Mouse (Mus musculus) kidney, embryonic 15.5 days (tissue): ENCODE data around the gene Ptprd. TPM values are rescaled to one million over a fixed set of nuclear protein-coding genes. Genes with fewer than 3 reads are reported as not detected.

Source experiments
- ATAC-seq: fragments of 200-750 bp; cut with Nextera tagmentation; replicated peaks from 2 replicates; pipeline ENCODE4 v1.8.0; 2017; ENCODE audit warnings: moderate TSS enrichment; ENCODE audit not compliant: low FRiP score
- H3K27ac ChIP-seq: fragments of 300-500 bp; sonication (generic); 2 replicates; pipeline ENCODE4 v1.5.1; 2015; ENCODE audit warnings: mild to moderate bottlenecking, inconsistent platforms
- H3K27me3 ChIP-seq: fragments of 300-500 bp; sonication (generic); 2 replicates; pipeline ENCODE4 v1.6.1; 2015; ENCODE audit warnings: inconsistent platforms
- H3K36me3 ChIP-seq: fragments of 300-500 bp; sonication (generic); 2 replicates; pipeline ENCODE4 v1.6.1; 2015; ENCODE audit warnings: inconsistent platforms
- H3K4me1 ChIP-seq: fragments of 300-500 bp; sonication (generic); 2 replicates; pipeline ENCODE4 v1.6.1; 2015; ENCODE audit warnings: inconsistent platforms
- H3K4me2 ChIP-seq: fragments of 300-500 bp; sonication (generic); 2 replicates; pipeline ENCODE4 v1.6.1; 2015; ENCODE audit warnings: moderate library complexity, mild to moderate bottlenecking, inconsistent platforms
- H3K4me3 ChIP-seq: fragments of 300-500 bp; sonication (generic); replicated peaks from 2 replicates; pipeline ENCODE4 v1.5.1; 2015; ENCODE audit warnings: mild to moderate bottlenecking, inconsistent platforms
- H3K9ac ChIP-seq: fragments of 300-500 bp; sonication (generic); 2 replicates; pipeline ENCODE4 v1.6.1; 2015; ENCODE audit warnings: mild to moderate bottlenecking, inconsistent platforms
- H3K9me3 ChIP-seq: fragments of 300-500 bp; sonication (generic); replicated peaks from 2 replicates; pipeline ENCODE4 v1.6.1; 2016; ENCODE audit warnings: inconsistent platforms
- WGBS: fragments of 180-500 bp; shearing (Covaris S2); methylation state at CpG from one replicate; pipeline ENCODE4 v1.1.7; 2015; ENCODE audit warnings: mixed read lengths; 5-methylcytosine and 5-hydroxymethylcytosine counted together
- polyA plus RNA-seq: library from polyadenylated mRNA; unstranded; fragments of >200 nt; fragmentation: Nextera tagmentation; extraction: Ambion mirVana; gene quantifications from 2 replicates; pipeline ENCODE4 v1.2.1, GENCODE M21; 2015

The Ptprd gene
- polyA plus RNA-seq, 1 experiment from 2014 or later: 21.6 TPM

DNA sequence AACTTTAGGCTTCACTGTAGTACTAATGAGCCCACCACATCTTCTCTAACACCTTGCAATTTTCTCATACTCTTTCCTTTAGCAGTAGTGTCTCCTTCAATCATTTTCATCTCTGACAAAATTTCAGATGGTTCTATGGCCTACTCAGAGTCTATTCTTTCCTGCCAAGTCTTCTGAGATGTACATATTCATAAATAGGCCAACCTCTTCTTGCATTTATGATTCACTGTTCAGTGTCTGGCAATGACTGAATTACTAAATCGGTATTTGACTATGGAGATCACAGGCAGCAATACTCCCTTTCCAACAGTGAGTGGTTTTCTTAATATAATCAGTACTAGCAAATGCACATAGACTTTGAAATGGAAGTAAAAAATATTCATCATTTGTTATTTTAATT, 928.3 kb downstream of the Ptprd start:
- Histone ChIP-seq H3K36me3 (no peaks in the 10 kb centered on the region), H3K4me2 (no peak overlapping the region), H3K27ac (no peak overlapping the region), H3K4me3 (no peak overlapping the region), H3K4me1 (no peaks in the 10 kb centered on the region), H3K9ac (no peak overlapping the region), H3K27me3 (no peaks in the 10 kb centered on the region), H3K9me3 (no peaks in the 10 kb centered on the region)
- no peak for ATAC-seq
- 90% methylated on average over 1 of the region's 1 CpGs for WGBS

GRCm38 (mm10) chr4:77277913-77278312, 933.8 kb downstream of the Ptprd start:
- Histone ChIP-seq H3K4me1 (no peaks in the 10 kb centered on the region), H3K4me2 (no peak overlapping the region), H3K27me3 (no peaks in the 10 kb centered on the region), H3K4me3 (no peak overlapping the region), H3K27ac (no peak overlapping the region), H3K9ac (no peak overlapping the region), H3K9me3 (no peaks in the 10 kb centered on the region), H3K36me3 (no peaks in the 10 kb centered on the region)
- ATAC-seq: no peak
- WGBS: 86% methylated on average over 4 of the region's 4 CpGs

DNA sequence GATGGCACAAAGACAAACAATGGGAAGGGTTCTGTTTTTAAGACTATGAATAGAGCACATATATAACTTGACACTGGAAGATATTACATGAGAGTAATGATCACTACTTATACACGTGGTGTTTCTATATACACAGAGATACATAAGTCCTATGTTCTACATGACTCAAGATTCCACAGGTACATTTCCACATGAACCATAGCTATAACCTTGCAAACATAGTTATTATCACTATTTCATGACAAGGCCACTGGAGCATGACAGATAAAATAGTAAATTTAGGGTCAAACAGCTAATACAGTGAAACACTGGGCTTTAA, 951.8 kb downstream of the Ptprd start:
- Histone ChIP-seq H3K36me3 (no peaks in the 10 kb centered on the region), H3K27ac (no peak overlapping the region), H3K9me3 (no peaks in the 10 kb centered on the region), H3K4me3 (no peak overlapping the region), H3K9ac (no peak overlapping the region), H3K4me2 (no peak overlapping the region), H3K4me1 (0 out of 2 replicates have a peak, but pooled peaks cover 5% of the 10 kb centered on the region), H3K27me3 (no peaks in the 10 kb centered on the region)
- ATAC-seq: no peak
- 70% methylated on average over 1 of the region's 1 CpGs for WGBS

DNA sequence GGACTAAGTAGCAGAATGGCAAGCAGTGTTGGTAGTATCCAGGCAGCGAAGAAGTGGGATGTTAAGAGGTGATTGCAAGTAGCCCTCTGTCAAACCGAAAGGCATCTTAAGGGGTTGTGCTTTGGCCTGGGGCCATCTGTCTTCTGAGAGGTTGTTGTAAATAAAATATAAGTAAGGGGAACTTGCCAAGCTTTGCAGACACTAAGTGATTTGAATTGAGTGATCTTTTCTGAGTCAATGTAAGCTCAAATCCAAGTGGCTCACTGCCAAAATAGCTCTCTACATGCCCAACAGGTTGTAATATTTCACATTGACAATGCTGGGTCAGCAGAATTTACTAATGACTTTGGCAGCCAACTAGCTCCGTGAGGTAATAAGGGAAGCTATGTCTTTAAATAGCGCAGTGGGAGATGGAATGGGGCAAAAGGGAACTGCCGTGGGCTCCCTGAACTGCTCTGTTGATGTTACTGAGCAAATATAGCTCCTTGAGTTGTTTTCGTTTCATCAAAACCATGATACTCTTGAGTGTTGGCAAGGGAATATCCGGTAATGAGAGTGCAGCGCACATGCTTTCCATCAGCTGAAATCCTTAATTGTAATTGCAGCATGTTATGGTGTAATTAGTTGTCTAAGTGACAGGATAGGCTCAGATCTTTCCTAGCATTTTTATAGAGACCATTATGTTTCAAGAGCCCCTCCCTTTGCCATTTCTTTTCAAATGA, 952.4 kb downstream of the Ptprd start:
- no peaks in the 10 kb centered on the region for H3K36me3 ChIP-seq
- 49% methylated on average over 8 of the region's 8 CpGs for WGBS
- ATAC-seq: peak; percentile 25; the same call in 1 of the 2 replicates
- H3K4me1 ChIP-seq: 0 out of 2 replicates have a peak, but pooled peaks cover 5% of the 10 kb centered on the region
- H3K9me3 ChIP-seq: no peaks in the 10 kb centered on the region
- H3K9ac ChIP-seq: no peak overlapping the region
- H3K4me2 ChIP-seq: no peak overlapping the region
- no peak overlapping the region for H3K4me3 ChIP-seq
- no peaks in the 10 kb centered on the region for H3K27me3 ChIP-seq
- H3K27ac ChIP-seq: no peak overlapping the region

- Histone ChIP-seq H3K4me1 (no peaks in the 10 kb centered on the region), H3K4me2 (no peak overlapping the region), H3K4me3 (no peak overlapping the region), H3K27me3 (no peaks in the 10 kb centered on the region), H3K9me3 (no peaks in the 10 kb centered on the region), H3K27ac (no peak overlapping the region), H3K9ac (no peak overlapping the region), H3K36me3 (no peaks in the 10 kb centered on the region)
- 57% methylated on average over 4 of the region's 4 CpGs for WGBS
- no peak for ATAC-seq
Observed at GRCm38 (mm10) chr4:77251188-77251587, 960.6 kb downstream of the Ptprd start.

- Histone ChIP-seq H3K4me2 (no peak overlapping the region), H3K27me3 (no peaks in the 10 kb centered on the region), H3K9ac (no peak overlapping the region), H3K9me3 (no peaks in the 10 kb centered on the region), H3K27ac (no peak overlapping the region), H3K4me1 (no peaks in the 10 kb centered on the region), H3K36me3 (no peaks in the 10 kb centered on the region), H3K4me3 (no peak overlapping the region)
- no peak for ATAC-seq
- WGBS: 28% methylated on average over 1 of the region's 1 CpGs
Observed at GRCm38 (mm10) chr4:77249801-77250200, 962.0 kb downstream of the Ptprd start.

DNA sequence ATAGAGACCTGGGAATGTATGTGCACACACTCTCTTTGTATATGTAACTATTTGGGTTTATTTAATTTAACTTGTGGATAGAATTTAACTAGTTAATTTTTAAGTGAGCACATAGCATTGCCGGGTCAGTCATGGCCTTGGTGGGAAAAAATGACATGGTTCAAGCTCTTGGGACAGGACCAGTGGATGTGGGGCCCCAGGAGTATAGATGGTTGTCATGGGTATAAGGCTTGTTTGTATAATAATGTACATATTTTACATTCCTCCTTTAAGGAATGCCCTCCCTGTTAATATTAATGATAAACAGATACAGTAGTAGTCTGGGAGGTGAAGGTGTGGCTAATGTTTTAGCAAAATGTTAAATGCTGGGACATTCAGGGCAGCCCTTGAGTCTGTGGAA, 962.8 kb downstream of the Ptprd start:
- H3K4me3 ChIP-seq: no peak overlapping the region
- H3K9ac ChIP-seq: no peak overlapping the region
- 63% methylated on average over 1 of the region's 1 CpGs for WGBS
- H3K4me1 ChIP-seq: no peaks in the 10 kb centered on the region
- no peaks in the 10 kb centered on the region for H3K9me3 ChIP-seq
- no peak overlapping the region for H3K4me2 ChIP-seq
- ATAC-seq: peak; percentile 83
- H3K27me3 ChIP-seq: no peaks in the 10 kb centered on the region
- no peaks in the 10 kb centered on the region for H3K36me3 ChIP-seq
- no peak overlapping the region for H3K27ac ChIP-seq

GRCm38 (mm10) chr4:77241852-77242455, 969.8 kb downstream of the Ptprd start:
- no peak overlapping the region for H3K27ac ChIP-seq
- no peaks in the 10 kb centered on the region for H3K36me3 ChIP-seq
- no peaks in the 10 kb centered on the region for H3K4me1 ChIP-seq
- no peaks in the 10 kb centered on the region for H3K9me3 ChIP-seq
- no peaks in the 10 kb centered on the region for H3K27me3 ChIP-seq
- WGBS: 74% methylated on average over 6 of the region's 6 CpGs
- no peak overlapping the region for H3K4me3 ChIP-seq
- ATAC-seq: no peak
- no peak overlapping the region for H3K4me2 ChIP-seq
- H3K9ac ChIP-seq: no peak overlapping the region

DNA sequence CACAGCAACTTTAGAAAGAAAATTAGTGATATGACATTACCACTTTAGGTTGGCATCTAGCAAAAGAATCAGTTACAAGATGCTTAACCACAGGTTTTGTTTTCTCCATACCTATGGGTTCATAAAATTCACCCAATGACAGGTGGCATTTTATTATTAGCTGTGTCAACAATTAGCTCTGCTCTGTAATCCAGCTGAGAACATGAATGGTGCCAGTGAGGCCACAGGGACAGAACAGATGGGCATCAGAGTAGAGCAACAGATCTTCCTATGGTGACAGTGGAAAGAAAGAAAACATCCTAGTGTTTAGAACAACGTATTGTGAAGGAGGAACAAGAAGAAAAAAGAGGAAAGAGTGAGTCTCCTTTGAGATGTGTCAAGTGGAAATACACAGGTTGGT, 973.6 kb downstream of the Ptprd start:
- 59% methylated on average over 1 of the region's 1 CpGs for WGBS
- ATAC-seq: no peak
- no peaks in the 10 kb centered on the region for H3K27me3 ChIP-seq
- no peak overlapping the region for H3K4me2 ChIP-seq
- H3K4me3 ChIP-seq: no peak overlapping the region
- H3K4me1 ChIP-seq: no peaks in the 10 kb centered on the region
- H3K36me3 ChIP-seq: no peaks in the 10 kb centered on the region
- no peaks in the 10 kb centered on the region for H3K9me3 ChIP-seq
- no peak overlapping the region for H3K9ac ChIP-seq
- H3K27ac ChIP-seq: no peak overlapping the region

DNA sequence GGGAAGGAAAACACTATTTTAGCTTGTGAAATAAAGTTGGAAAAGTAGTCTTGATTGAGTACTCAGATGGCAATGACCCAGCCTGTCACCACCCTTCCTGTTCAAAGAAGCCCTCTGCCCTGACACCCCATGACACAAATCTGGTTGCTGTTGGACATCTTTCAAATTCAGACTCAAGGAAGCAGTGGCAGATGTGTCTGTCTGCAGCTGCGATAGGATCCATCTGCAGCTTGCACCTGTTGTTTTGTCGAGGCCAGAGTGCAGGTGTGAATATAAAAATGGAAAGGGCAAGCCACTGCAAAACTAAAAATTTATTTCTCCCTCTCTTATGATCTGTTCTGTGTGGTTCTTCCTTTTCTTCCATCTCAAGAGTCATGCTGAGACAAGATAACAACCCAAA, 978.5 kb downstream of the Ptprd start:
- WGBS: 68% methylated on average over 2 of the region's 2 CpGs
- H3K36me3 ChIP-seq: no peaks in the 10 kb centered on the region
- no peak overlapping the region for H3K4me2 ChIP-seq
- H3K9me3 ChIP-seq: no peaks in the 10 kb centered on the region
- H3K9ac ChIP-seq: no peak overlapping the region
- no peaks in the 10 kb centered on the region for H3K27me3 ChIP-seq
- no peak overlapping the region for H3K27ac ChIP-seq
- no peak for ATAC-seq
- H3K4me1 ChIP-seq: no peaks in the 10 kb centered on the region
- H3K4me3 ChIP-seq: no peak overlapping the region

- no peak for ATAC-seq
- H3K4me1 ChIP-seq: no peaks in the 10 kb centered on the region
- no peak overlapping the region for H3K27ac ChIP-seq
- no peak overlapping the region for H3K4me2 ChIP-seq
- no peaks in the 10 kb centered on the region for H3K27me3 ChIP-seq
- 84% methylated on average over 8 of the region's 8 CpGs for WGBS
- H3K4me3 ChIP-seq: no peak overlapping the region
- no peaks in the 10 kb centered on the region for H3K9me3 ChIP-seq
- H3K9ac ChIP-seq: no peak overlapping the region
- no peaks in the 10 kb centered on the region for H3K36me3 ChIP-seq
Observed at GRCm38 (mm10) chr4:77168866-77169265, 1042.9 kb downstream of the Ptprd start.

GRCm38 (mm10) chr4:77157601-77158000, 1054.2 kb downstream of the Ptprd start:
- no peak for ATAC-seq
- no peaks in the 10 kb centered on the region for H3K27me3 ChIP-seq
- no peak overlapping the region for H3K27ac ChIP-seq
- H3K9me3 ChIP-seq: no peaks in the 10 kb centered on the region
- no peaks in the 10 kb centered on the region for H3K4me1 ChIP-seq
- no peak overlapping the region for H3K9ac ChIP-seq
- no peak overlapping the region for H3K4me3 ChIP-seq
- no peak overlapping the region for H3K4me2 ChIP-seq
- H3K36me3 ChIP-seq: no peaks in the 10 kb centered on the region
- WGBS: 86% methylated on average over 3 of the region's 3 CpGs

DNA sequence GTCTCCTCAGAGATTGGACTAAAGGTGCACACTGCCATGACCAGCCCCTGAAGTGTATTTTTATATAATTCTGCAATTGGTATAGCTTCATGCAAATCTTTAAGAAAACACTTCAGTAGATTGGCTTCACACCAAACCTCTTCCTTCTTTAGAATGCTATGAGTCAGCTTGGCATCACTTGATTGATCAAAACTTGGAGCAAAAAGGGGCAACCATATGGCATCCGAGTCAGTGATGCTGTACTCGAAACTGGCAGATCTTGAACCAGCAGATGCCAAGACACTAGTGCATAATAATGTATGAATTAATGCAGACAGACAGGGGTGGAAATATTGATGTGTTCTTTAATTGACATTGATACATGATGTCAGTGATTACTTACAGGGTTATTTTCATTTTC, 1056.2 kb downstream of the Ptprd start:
- Histone ChIP-seq H3K4me2 (no peak overlapping the region), H3K4me3 (no peak overlapping the region), H3K9me3 (no peaks in the 10 kb centered on the region), H3K9ac (no peak overlapping the region), H3K36me3 (no peaks in the 10 kb centered on the region), H3K27ac (no peak overlapping the region), H3K27me3 (no peaks in the 10 kb centered on the region), H3K4me1 (no peaks in the 10 kb centered on the region)
- no peak for ATAC-seq
- WGBS: 86% methylated on average over 2 of the region's 2 CpGs
